Mouse (Mus musculus): ENCODE results near the gene Apoa2.

GRCm38 (mm10) chr1:171216241-171216955, 8.5 kb upstream of the Apoa2 start:
- TF ChIP-seq CTCF (IDR thresholded peaks at IDR 0.05; ENCODE audit: insufficient read depth, low read length) (no peak), POLR2A (IDR thresholded peaks at IDR 0.05; ENCODE audit: borderline replicate concordance, extremely low read depth, low read depth, low read length) (no peak)
